Mouse (Mus musculus) ES-E14 (cell line): ENCODE measurements around the gene Usf3. TPM values are rescaled to one million over a fixed set of nuclear protein-coding genes. Genes with fewer than 3 reads are reported as not detected.

Experiments
- DNase-seq: peaks from one replicate; pipeline ENCODE4 v3.0.0-alpha.2; 2013; ENCODE audit warnings: low read depth, low spot score
- H3K27ac ChIP-seq: 2 replicates; pipeline ENCODE4 v1.5.1; 2012; ENCODE audit warnings: low read depth, mild to moderate bottlenecking, low read length, moderate library complexity, mixed read lengths; ENCODE audit not compliant: poor library complexity, insufficient read depth, severe bottlenecking
- H3K36me3 ChIP-seq: 2 replicates; pipeline ENCODE4 v1.6.1; 2012; ENCODE audit warnings: mild to moderate bottlenecking, low read length, moderate library complexity, mixed read lengths; ENCODE audit not compliant: control insufficient read depth, poor library complexity, insufficient read depth, severe bottlenecking
- H3K4me1 ChIP-seq, 2 experiments: fragments of 150-350 bp in 1 of 2; sonication (generic) in 1 of 2; 2 replicates each; pipeline ENCODE4 v1.6.1; 2012; ENCODE audit warnings: low read length in 2 of 2, mild to moderate bottlenecking in 1 of 2, mixed read lengths in 1 of 2; ENCODE audit not compliant: control insufficient read depth in 2 of 2, insufficient read depth in 2 of 2, poor library complexity in 1 of 2
- H3K4me3 ChIP-seq, 2 experiments: fragments of 150-350 bp in 1 of 2; sonication (generic) in 1 of 2; 2 replicates each; pipeline ENCODE4 v1.5.1; 2012; ENCODE audit warnings: low read length in 2 of 2, low read depth in 1 of 2, mild to moderate bottlenecking in 1 of 2, mixed read lengths in 1 of 2; ENCODE audit not compliant: insufficient read depth in 1 of 2, poor library complexity in 1 of 2, severe bottlenecking in 1 of 2
- H3K9ac ChIP-seq: 2 replicates; pipeline ENCODE4 v1.6.1; 2012; ENCODE audit warnings: low read depth, mild to moderate bottlenecking, low read length, mixed read lengths; ENCODE audit not compliant: poor library complexity, insufficient read depth, severe bottlenecking
- H3K9me3 ChIP-seq: fragments of 150-350 bp; sonication (generic); 2 replicates; pipeline ENCODE4 v1.6.1; 2012; ENCODE audit warnings: low read depth, mild to moderate bottlenecking, low read length; ENCODE audit not compliant: control insufficient read depth, insufficient read depth
- CHD2 ChIP-seq: IDR thresholded peaks from 2 replicates; pipeline ENCODE4 v1.6.1; 2014; ENCODE audit warnings: mild to moderate bottlenecking, low read depth, low read length, inconsistent platforms
- HCFC1 ChIP-seq: IDR thresholded peaks from 2 replicates; pipeline ENCODE4 v1.6.1; 2012; ENCODE audit warnings: low read length, inconsistent platforms, borderline replicate concordance; ENCODE audit not compliant: insufficient read depth
- MAFK ChIP-seq: IDR thresholded peaks from 2 replicates; pipeline ENCODE4 v1.6.1; 2014; ENCODE audit warnings: mild to moderate bottlenecking, low read depth, low read length, inconsistent platforms; ENCODE audit not compliant: insufficient read depth
- ZC3H11A ChIP-seq: IDR thresholded peaks from 2 replicates; pipeline ENCODE4 v1.6.1; 2012; ENCODE audit warnings: low read depth, mild to moderate bottlenecking, inconsistent platforms, low read length, borderline replicate concordance
- ZNF384 ChIP-seq: IDR thresholded peaks from 2 replicates; pipeline ENCODE4 v1.6.1; 2012; ENCODE audit warnings: low read depth, low read length, inconsistent platforms
- in situ Hi-C, 2 experiments: fragments of 600-800 bp; cut with MboI; formaldehyde crosslinking; loops; one replicate each; pipeline ENCODE4 v1.15.1; 2025; ENCODE audit warnings: low sequenced_read_pairs in 2 of 2, inconsistent platforms in 1 of 2; ENCODE audit not compliant: unreplicated experiment in 2 of 2
- total RNA-seq: library from RNA; depleted of rRNA; stranded (reverse); fragments of 300-350 nt; gene quantifications from 2 replicates; pipeline ENCODE4 v1.2.3, GENCODE M21; 2012

The Usf3 gene
- total RNA-seq, 1 experiment: 7.1 TPM

DNA sequence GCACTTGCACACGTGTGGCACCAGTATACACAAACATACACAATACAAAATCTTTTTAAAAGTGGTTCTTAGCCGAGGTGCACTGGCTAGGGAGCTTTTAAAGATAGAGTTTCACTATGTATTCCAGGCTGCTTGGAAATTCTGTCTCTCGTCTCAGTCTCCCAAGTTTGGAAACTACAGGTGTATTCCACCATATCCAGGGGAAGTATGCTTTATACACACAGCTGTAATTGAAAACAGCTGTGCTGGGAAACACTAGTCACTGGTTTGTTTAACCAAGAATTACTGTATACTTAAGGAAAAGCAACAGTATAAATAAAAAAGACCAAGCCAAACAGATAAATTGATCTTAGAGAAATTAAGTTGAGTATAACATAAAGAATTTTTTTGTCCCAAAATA lies 11.7 kb downstream of the Usf3 start:
- H3K4me1 ChIP-seq: peaks cover 0 to 2% of the 10 kb centered on the region in 2 experiments; a peak in 1 of 4 replicates
- DNase-seq: no peak
- no peak overlapping the region for H3K9ac ChIP-seq
- no peaks in the 10 kb centered on the region for H3K36me3 ChIP-seq
- TF ChIP-seq ZC3H11A (no peak), HCFC1 (no peak), ZNF384 (no peak), MAFK (no peak), CHD2 (no peak)
- in situ Hi-C loops: no loop called here
- H3K4me3 ChIP-seq: no peak overlapping the region
- no peaks in the 10 kb centered on the region for H3K9me3 ChIP-seq
- no peak overlapping the region for H3K27ac ChIP-seq

DNA sequence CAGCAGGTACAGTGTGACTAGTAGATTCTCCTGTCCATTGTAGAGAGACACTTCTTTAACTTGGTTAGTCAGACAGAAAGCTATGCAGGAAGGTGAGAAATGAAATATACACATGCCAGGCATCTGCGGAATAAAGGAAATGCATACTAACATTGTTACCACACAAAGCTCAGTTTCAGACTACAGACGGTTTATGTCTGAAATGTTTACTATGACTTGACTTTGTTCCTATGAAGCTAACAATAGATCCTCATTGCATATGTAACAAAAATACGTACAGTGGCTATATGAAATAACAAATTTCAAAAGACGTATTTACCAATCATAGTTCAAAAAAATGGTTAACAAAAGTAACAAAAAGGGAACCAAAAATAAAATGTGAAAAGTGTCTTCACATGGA lies 14.1 kb downstream of the Usf3 start:
- in situ Hi-C loops: no loop called here
- Histone ChIP-seq H3K4me1 (peaks cover 0 to 2% of the 10 kb centered on the region in 2 experiments; a peak in 1 of 4 replicates), H3K36me3 (no peaks in the 10 kb centered on the region), H3K4me3 (no peak overlapping the region), H3K27ac (no peak overlapping the region), H3K9me3 (no peaks in the 10 kb centered on the region), H3K9ac (no peak overlapping the region)
- DNase-seq: no peak
- TF ChIP-seq MAFK: no peak
- TF ChIP-seq ZC3H11A: no peak
- no peak for TF ChIP-seq HCFC1
- TF ChIP-seq CHD2: no peak

DNA sequence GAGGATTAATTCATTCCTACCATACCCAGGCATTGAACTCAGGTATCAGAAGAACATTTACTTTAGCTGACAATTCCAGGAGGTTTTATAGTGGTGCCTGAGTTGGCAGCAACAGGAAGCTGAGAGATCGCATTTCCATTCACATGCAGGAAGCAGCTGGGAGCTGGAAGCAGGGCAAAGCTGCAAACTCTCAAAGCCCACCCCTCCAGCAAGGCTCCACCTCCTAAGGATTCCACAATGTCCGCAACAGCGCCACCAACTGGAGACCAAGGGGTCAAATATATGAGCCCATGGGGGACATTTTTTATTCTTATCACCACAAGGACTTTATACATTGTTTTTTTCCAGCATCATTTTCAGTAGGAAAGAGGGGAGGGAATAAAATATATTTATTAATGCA lies 15.7 kb downstream of the Usf3 start:
- H3K4me3 ChIP-seq: no peak overlapping the region
- H3K9ac ChIP-seq: no peak overlapping the region
- H3K9me3 ChIP-seq: no peaks in the 10 kb centered on the region
- no peaks in the 10 kb centered on the region; a peak in 1 of 4 replicates for H3K4me1 ChIP-seq
- no peak overlapping the region for H3K27ac ChIP-seq
- in situ Hi-C loops: no loop called here
- TF ChIP-seq MAFK (no peak), HCFC1 (no peak), ZNF384 (no peak), ZC3H11A (no peak), CHD2 (no peak)
- DNase-seq: no peak
- no peaks in the 10 kb centered on the region for H3K36me3 ChIP-seq

DNA sequence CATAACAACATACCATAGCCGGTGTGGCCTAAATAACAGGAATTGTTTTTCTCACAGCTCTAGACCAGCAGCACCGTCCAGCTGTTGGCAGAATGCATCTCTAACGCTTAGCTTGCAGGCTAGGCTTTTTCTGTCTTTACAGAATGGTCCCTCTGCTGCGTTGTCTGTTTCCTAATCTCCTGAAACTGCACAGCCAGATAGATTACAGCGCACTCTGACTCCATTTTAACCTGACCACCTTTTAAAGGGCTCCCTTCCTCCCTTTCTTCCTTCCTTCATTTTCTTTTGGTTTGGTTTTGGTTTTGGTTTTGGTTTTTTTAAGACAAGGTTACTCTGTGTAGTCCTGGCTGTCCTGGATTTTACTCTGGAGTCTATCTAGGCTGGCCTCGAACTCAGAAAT lies 17.0 kb downstream of the Usf3 start:
- no peak overlapping the region for H3K27ac ChIP-seq
- no peaks in the 10 kb centered on the region for H3K9me3 ChIP-seq
- in situ Hi-C loops: no loop called here
- no peak for DNase-seq
- H3K4me3 ChIP-seq: no peak overlapping the region
- H3K36me3 ChIP-seq: no peaks in the 10 kb centered on the region
- H3K4me1 ChIP-seq: no peaks in the 10 kb centered on the region; a peak in 1 of 4 replicates
- H3K9ac ChIP-seq: no peak overlapping the region
- TF ChIP-seq ZNF384: no peak
- TF ChIP-seq ZC3H11A: no peak
- no peak for TF ChIP-seq MAFK
- TF ChIP-seq CHD2: no peak
- no peak for TF ChIP-seq HCFC1

DNA sequence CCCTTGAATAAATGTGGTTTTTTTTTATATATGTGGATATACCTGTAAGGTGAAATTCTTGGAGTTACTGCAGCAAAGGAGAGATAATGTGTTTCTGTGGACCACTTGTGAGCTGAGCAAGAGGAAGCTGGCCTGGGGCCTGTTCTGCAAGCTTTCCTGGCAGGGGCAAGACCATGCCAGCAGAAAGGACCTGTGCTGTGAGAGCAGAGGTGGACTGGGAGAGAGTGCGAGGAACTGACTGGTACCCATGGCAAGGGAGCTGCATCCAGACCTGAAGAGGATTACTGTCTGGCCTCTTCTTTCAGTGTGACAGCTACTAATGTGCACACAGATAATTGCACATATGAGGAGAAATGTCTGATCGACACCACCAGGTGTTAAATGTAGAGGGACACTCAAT lies 17.9 kb downstream of the Usf3 start:
- TF ChIP-seq MAFK: no peak
- TF ChIP-seq ZC3H11A: no peak
- no peak for TF ChIP-seq HCFC1
- TF ChIP-seq CHD2: no peak
- no peak for TF ChIP-seq ZNF384
- no peak overlapping the region for H3K9ac ChIP-seq
- in situ Hi-C loops: no loop called here
- H3K36me3 ChIP-seq: no peaks in the 10 kb centered on the region
- no peak for DNase-seq
- H3K4me3 ChIP-seq: no peak overlapping the region
- H3K9me3 ChIP-seq: no peaks in the 10 kb centered on the region
- H3K27ac ChIP-seq: no peak overlapping the region
- no peaks in the 10 kb centered on the region; a peak in 1 of 4 replicates for H3K4me1 ChIP-seq
